Mouse (Mus musculus): ENCODE measurements around the gene Olfr406.

The Olfr406 gene

GRCm38 (mm10) chr11:74259508-74259907 lies at the start of gene Olfr406:
Gene Olfr406 (plus strand): TSS chr11:74259808.
- in situ Hi-C loops (cut with MboI), result no loop called here

GRCm38 (mm10) chr11:74211279-74211678 lies 48.3 kb upstream of the Olfr406 start, which contains the start of gene Olfr43:
Gene Olfr43 (minus strand): TSS chr11:74211379.
- in situ Hi-C loops (cut with MboI), result no loop called here

- in situ Hi-C loops (cut with MboI), result no loop called here
These were observed 18.4 kb upstream of the Olfr406 start for GRCm38 (mm10) chr11:74241201-74241600.

GRCm38 (mm10) chr11:74283436-74283835 lies 23.8 kb downstream of the Olfr406 start, which contains the start of gene Olfr59:
Gene Olfr59 (plus strand): TSS chr11:74283736.
- in situ Hi-C loops (cut with MboI), result no loop called here

GRCm38 (mm10) chr11:74287256-74287655 lies 27.6 kb downstream of the Olfr406 start:
- in situ Hi-C loops (cut with MboI), result no loop called here
